Mouse (Mus musculus): ENCODE measurements around the gene Tpgs1. TPM values are rescaled to one million over a fixed set of nuclear protein-coding genes. Genes with fewer than 3 reads are reported as not detected.

Tpgs1 gene
- polyA plus RNA-seq, 1 experiment: 138 TPM

GRCm38 (mm10) chr10:79706406-79707094 is 37.4 kb downstream of the Tpgs1 start:
- Histone ChIP-seq H3K4me3 (ENCODE audit: low read depth, low read length) (peak overlapping the region; percentile 93; the same call in 1 of the 2 replicates), H3K4me1 (ENCODE audit: control insufficient read depth, insufficient read depth, insufficient read length, low read length) (peaks cover 37% of the 10 kb centered on the region), H3K27me3 (ENCODE audit: control insufficient read depth, insufficient read depth, low read length) (no peaks in the 10 kb centered on the region), H3K27ac (ENCODE audit: insufficient read depth, low read depth, low read length) (no peak overlapping the region), H3K36me3 (ENCODE audit: control insufficient read depth, insufficient read depth, low read length) (peaks cover 32% of the 10 kb centered on the region)
- TF ChIP-seq POLR2A (IDR thresholded peaks at IDR 0.05; ENCODE audit: low read depth, low read length): no peak
- TF ChIP-seq CTCF (IDR thresholded peaks at IDR 0.05; ENCODE audit: extremely low read depth, insufficient read length, insufficient replicate concordance, low read depth, low read length): no peak
- WGBS: 46% methylated on average over 5 of the region's 5 CpGs

GRCm38 (mm10) chr10:79707162-79707561 is 38.0 kb downstream of the Tpgs1 start:
- H3K27me3 ChIP-seq (ENCODE audit: control insufficient read depth, insufficient read depth, low read length): no peaks in the 10 kb centered on the region
- H3K4me1 ChIP-seq (ENCODE audit: control insufficient read depth, insufficient read depth, insufficient read length, low read length): peaks cover 35% of the 10 kb centered on the region
- H3K27ac ChIP-seq (ENCODE audit: insufficient read depth, low read depth, low read length): no peak overlapping the region
- H3K4me3 ChIP-seq (ENCODE audit: low read depth, low read length): no peak overlapping the region
- WGBS: 52% methylated on average over 1 of the region's 1 CpGs
- H3K36me3 ChIP-seq (ENCODE audit: control insufficient read depth, insufficient read depth, low read length): peaks cover 38% of the 10 kb centered on the region
- TF ChIP-seq POLR2A (IDR thresholded peaks at IDR 0.05; ENCODE audit: low read depth, low read length) (no peak), CTCF (IDR thresholded peaks at IDR 0.05; ENCODE audit: extremely low read depth, insufficient read length, insufficient replicate concordance, low read depth, low read length) (no peak)

GRCm38 (mm10) chr10:79707759-79708158 is 38.6 kb downstream of the Tpgs1 start:
- H3K36me3 ChIP-seq (ENCODE audit: control insufficient read depth, insufficient read depth, low read length): peaks cover 38% of the 10 kb centered on the region
- TF ChIP-seq POLR2A (IDR thresholded peaks at IDR 0.05; ENCODE audit: low read depth, low read length) (no peak), CTCF (IDR thresholded peaks at IDR 0.05; ENCODE audit: extremely low read depth, insufficient read length, insufficient replicate concordance, low read depth, low read length) (no peak)
- 41% methylated on average over 4 of the region's 4 CpGs for WGBS
- no peaks in the 10 kb centered on the region for H3K27me3 ChIP-seq (ENCODE audit: control insufficient read depth, insufficient read depth, low read length)
- H3K27ac ChIP-seq (ENCODE audit: insufficient read depth, low read depth, low read length): no peak overlapping the region
- peaks cover 35% of the 10 kb centered on the region for H3K4me1 ChIP-seq (ENCODE audit: control insufficient read depth, insufficient read depth, insufficient read length, low read length)
- no peak overlapping the region for H3K4me3 ChIP-seq (ENCODE audit: low read depth, low read length)

GRCm38 (mm10) chr10:79708668-79709067 is 39.5 kb downstream of the Tpgs1 start:
- Histone ChIP-seq H3K4me3 (ENCODE audit: low read depth, low read length) (no peak overlapping the region), H3K4me1 (ENCODE audit: control insufficient read depth, insufficient read depth, insufficient read length, low read length) (peaks cover 35% of the 10 kb centered on the region), H3K36me3 (ENCODE audit: control insufficient read depth, insufficient read depth, low read length) (peaks cover 38% of the 10 kb centered on the region), H3K27ac (ENCODE audit: insufficient read depth, low read depth, low read length) (no peak overlapping the region), H3K27me3 (ENCODE audit: control insufficient read depth, insufficient read depth, low read length) (no peaks in the 10 kb centered on the region)
- 76% methylated on average over 21 of the region's 21 CpGs for WGBS
- TF ChIP-seq CTCF (IDR thresholded peaks at IDR 0.05; ENCODE audit: extremely low read depth, insufficient read length, insufficient replicate concordance, low read depth, low read length): no peak
- TF ChIP-seq POLR2A (IDR thresholded peaks at IDR 0.05; ENCODE audit: low read depth, low read length): no peak

GRCm38 (mm10) chr10:79709307-79709706 is 40.1 kb downstream of the Tpgs1 start:
- Histone ChIP-seq H3K36me3 (ENCODE audit: control insufficient read depth, insufficient read depth, low read length) (peaks cover 38% of the 10 kb centered on the region), H3K4me3 (ENCODE audit: low read depth, low read length) (no peak overlapping the region), H3K27me3 (ENCODE audit: control insufficient read depth, insufficient read depth, low read length) (no peaks in the 10 kb centered on the region), H3K4me1 (ENCODE audit: control insufficient read depth, insufficient read depth, insufficient read length, low read length) (peaks cover 35% of the 10 kb centered on the region), H3K27ac (ENCODE audit: insufficient read depth, low read depth, low read length) (no peak overlapping the region)
- TF ChIP-seq POLR2A (IDR thresholded peaks at IDR 0.05; ENCODE audit: low read depth, low read length) (no peak), CTCF (IDR thresholded peaks at IDR 0.05; ENCODE audit: extremely low read depth, insufficient read length, insufficient replicate concordance, low read depth, low read length) (no peak)
- WGBS: 44% methylated on average over 7 of the region's 7 CpGs

GRCm38 (mm10) chr10:79712029-79712428 is 42.9 kb downstream of the Tpgs1 start:
- WGBS: 70% methylated on average over 1 of the region's 1 CpGs
- H3K27me3 ChIP-seq (ENCODE audit: control insufficient read depth, insufficient read depth, low read length): peaks cover 10% of the 10 kb centered on the region
- H3K4me3 ChIP-seq (ENCODE audit: low read depth, low read length): no peak overlapping the region

GRCm38 (mm10) chr10:79712499-79713126 is 43.4 kb downstream of the Tpgs1 start:
- TF ChIP-seq CTCF (IDR thresholded peaks at IDR 0.05; ENCODE audit: extremely low read depth, insufficient read length, insufficient replicate concordance, low read depth, low read length) (peak; percentile 77), POLR2A (IDR thresholded peaks at IDR 0.05; ENCODE audit: low read depth, low read length) (no peak)
- 8% methylated on average over 5 of the region's 6 CpGs for WGBS
- Histone ChIP-seq H3K27me3 (ENCODE audit: control insufficient read depth, insufficient read depth, low read length) (peaks cover 15% of the 10 kb centered on the region), H3K36me3 (ENCODE audit: control insufficient read depth, insufficient read depth, low read length) (peaks cover 35% of the 10 kb centered on the region), H3K27ac (ENCODE audit: insufficient read depth, low read depth, low read length) (no peak overlapping the region), H3K4me1 (ENCODE audit: control insufficient read depth, insufficient read depth, insufficient read length, low read length) (peaks cover 19% of the 10 kb centered on the region), H3K4me3 (ENCODE audit: low read depth, low read length) (no peak overlapping the region)

More at GRCm38 (mm10) chr10:79712029-79712428, 42.9 kb downstream of the Tpgs1 start:
- H3K27ac ChIP-seq (ENCODE audit: insufficient read depth, low read depth, low read length): no peak overlapping the region
- peaks cover 19% of the 10 kb centered on the region for H3K4me1 ChIP-seq (ENCODE audit: control insufficient read depth, insufficient read depth, insufficient read length, low read length)
- TF ChIP-seq POLR2A (IDR thresholded peaks at IDR 0.05; ENCODE audit: low read depth, low read length): no peak
- TF ChIP-seq CTCF (IDR thresholded peaks at IDR 0.05; ENCODE audit: extremely low read depth, insufficient read length, insufficient replicate concordance, low read depth, low read length): peak; percentile 27; the same call in 1 of the 2 replicates
- peaks cover 35% of the 10 kb centered on the region for H3K36me3 ChIP-seq (ENCODE audit: control insufficient read depth, insufficient read depth, low read length)

Data from small intestine, adult 2 months (tissue).